Mouse (Mus musculus) olfactory bulb, adult 2 months (tissue): Measurements from ENCODE around the gene Ppp6r3.

ENCODE experiments used
- CTCF ChIP-seq: fragments of 200-500 bp; IDR thresholded peaks from 2 replicates; pipeline ENCODE4 v1.5.1; 2012; ENCODE audit warnings: low read depth, mild to moderate bottlenecking, low read length, moderate library complexity; ENCODE audit not compliant: insufficient read depth
- POLR2A ChIP-seq: fragments of 200-500 bp; IDR thresholded peaks from 2 replicates; pipeline ENCODE4 v1.6.1; 2012; ENCODE audit warnings: mild to moderate bottlenecking, low read depth, low read length, moderate library complexity; ENCODE audit not compliant: insufficient read depth

DNA sequence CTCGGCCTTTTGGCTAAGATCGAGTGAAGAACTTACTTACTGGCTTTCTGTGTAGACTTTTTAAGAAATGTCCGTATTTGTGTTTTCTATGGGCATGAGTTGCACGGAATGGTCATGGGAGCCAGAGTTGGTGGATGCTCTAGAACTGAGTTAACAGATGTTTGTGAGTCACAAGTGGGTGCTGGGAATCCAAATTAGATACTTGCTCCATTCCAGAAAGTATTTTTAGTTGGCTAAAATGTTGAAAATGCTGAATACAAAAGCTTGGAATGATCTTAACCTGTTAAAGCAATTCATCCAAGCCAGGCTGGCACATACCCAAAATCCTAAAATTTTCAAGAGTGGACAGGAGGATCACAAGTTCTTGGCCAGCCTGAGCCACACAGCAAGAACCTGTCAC, 48.0 kb downstream of the Ppp6r3 start:
- TF ChIP-seq POLR2A (no peak), CTCF (no peak)
